Mouse (Mus musculus) left cerebral cortex, adult 8-10 months (tissue): ENCODE results near the gene Ivd. TPM values are rescaled to one million over a fixed set of nuclear protein-coding genes. Genes with fewer than 3 reads are reported as not detected.
A peak's percentile ranks its signal among the peaks of the same experiment; 100 is the strongest.

Source experiments
- DNase-seq, 2 experiments: peaks; one replicate each; pipeline ENCODE4 v3.0.0; 2022; ENCODE audit warnings: low spot score in 2 of 2
- total RNA-seq, 4 experiments: library from RNA; stranded (reverse); gene quantifications; 2 replicates each; pipeline ENCODE4 v1.2.4; 2022

Gene Ivd
- 10 to 100 TPM; 72.7 to 88.6 (median 75.3) TPM for total RNA-seq

DNA sequence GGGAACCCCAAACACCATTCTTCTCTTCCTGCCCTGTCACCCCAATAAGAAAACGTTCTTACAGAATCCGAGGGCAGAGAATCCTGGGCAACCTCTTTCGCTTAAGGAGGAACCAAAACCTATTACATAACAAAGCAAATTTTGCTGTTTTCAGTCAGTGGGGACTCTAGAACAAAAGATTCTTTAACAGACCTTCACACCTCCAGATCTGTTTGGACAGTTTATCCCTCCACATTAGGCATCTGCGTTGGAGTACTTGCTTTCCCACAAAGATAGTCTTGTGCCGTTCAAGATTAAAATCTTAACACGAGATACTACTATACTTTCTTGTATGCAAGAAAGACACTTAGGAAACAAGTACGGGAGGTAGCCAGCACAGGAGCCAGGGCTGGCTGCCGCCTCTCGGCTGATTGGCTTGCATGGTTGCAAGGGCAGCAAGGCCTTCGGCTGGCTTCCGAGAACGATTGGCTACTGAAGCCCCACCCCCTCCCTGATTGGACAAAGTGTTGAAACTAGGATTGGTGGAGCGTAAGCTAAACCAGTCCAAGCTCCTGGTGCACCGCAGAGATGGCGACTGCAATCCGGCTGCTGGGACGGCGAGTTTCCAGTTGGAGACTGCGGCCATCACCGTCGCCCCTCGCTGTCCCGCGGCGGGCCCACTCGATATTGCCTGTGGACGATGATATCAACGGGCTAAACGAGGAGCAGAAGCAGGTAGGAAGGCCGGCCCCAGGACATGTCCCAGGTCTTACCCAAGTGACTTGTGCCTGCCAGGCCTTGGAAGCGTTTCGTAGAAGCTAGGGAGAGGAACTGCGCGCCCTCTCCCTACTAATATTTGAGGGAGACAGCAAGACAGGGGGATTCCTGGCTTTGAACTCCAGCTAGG, at the start of gene Ivd:
Ivd (plus strand) TSS at position 501 of the 886 bp plus-strand sequence.
- DNase-seq = peak; percentile 79 to 96

DNA sequence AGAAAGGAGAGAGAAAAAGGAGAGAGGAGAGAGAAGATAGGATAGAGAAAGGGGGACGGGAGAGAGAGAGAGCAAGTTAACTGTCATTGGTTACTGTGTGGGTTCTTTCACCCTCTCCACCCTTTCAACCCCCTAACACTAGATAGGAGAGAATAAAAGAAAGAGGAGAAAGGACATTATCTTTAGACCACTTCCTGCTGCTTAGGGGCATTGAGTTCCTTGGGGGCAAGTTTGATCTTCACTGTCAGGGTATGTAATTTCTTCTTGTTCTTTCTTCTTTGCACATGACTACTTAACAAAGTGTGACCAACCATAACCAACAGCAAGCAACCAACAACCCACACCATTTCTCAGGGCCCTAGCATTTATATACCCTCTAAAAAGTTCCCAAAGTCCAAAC, 49.0 kb upstream of the Ivd start:
- DNase-seq = no peak

DNA sequence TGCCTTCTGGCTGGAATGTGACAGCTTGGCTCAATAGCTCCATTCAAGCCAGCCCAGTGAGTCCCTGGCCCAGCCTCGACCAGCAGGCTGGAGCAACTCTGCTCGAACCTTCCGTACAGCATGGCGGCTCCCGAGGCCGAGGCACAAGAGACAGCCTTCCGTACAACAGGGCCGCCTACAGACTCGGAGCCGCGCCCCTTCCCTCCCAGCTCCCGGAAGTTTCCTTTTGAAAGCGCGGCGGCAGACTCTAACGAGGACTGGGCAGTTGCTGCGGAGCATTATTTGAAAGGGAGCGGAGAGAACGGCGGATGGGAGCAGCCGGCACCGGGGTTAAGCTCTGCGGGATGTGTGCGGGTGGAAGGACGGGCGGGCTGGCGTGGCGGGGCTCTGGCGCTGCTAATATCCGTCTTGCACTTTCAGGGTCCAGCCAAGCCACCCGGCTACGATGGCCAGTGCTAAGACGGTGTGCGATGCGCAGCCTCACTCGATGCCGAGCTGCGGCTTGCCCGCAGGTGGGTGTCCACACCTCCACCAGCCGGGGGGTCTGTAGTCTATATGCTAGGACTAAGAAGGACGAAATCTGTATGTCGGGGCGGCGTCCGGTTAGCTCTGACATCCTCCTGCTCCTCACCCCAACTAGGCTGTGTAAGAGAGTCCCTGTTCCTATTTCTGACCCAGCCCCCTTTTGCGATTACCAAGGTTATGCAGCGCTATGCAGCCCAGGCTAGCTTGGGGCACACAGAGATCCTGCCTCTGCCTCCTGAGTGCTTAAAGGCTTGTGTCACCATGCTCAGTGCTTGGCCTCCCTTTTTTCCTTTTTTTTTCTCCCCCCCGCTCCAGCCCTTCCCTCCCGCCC, 47.5 kb upstream of the Ivd start, which contains the start of gene Knstrn:
Knstrn (plus strand) TSS at position 23 of the 856 bp plus-strand sequence.
- peak; percentile 56 to 82 for DNase-seq

DNA sequence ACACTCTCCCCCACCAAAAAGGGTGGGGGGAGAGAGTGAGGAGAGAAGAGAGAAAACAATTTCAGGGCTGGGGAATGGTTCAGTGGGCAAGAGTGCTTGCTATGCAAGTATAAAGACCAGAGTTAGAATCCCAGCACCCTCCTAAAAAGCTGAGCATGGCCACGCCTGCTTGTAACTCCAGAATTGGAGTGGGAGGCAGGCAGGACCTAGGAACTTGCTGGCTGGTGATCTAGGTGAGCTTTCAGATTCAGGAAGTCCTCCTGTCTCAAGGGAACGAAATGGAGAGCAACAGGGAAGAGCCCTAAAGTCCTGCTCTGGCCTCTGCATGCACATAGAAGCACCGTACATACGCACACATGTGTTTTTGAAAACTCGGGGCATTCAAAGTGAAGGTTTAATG, 39.0 kb upstream of the Ivd start:
- DNase-seq = no peak

DNA sequence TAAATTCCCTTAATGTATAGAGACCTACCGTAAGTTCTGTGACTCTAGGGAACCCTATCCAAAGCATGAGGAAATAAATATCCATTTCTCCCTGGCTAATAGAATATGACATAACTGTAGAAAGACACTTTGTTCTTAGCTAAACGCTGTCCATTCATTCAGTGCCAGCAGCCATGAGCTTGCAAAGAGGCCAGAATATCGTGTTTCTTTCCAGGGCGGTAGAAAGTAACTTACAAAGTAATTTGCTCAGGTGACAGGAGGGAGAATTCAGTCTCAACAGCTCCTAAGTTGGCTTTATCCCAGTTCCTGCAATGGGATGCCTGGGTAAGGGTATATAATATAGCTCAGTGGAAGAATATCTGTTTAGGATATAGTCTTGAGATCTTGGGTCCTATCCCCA, 37.4 kb upstream of the Ivd start:
- no peak for DNase-seq

DNA sequence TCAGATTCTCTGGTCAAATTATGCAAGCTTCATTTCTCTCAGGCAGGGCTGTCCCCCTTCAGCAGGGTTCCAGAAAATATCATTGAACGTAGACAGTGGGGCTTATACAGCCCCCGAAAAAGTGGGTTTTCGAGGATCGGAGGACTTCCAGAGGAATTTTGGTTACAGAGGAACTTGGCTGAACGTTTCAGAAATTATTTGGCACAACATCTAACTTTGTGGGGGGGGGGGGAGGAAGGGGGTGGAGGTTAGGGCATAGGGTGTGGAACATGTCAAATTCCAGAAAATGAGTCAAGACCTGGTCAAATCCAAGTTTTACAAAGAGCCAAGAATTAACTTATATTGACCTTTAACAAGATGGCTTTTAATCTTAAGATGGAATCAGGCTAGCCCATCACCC, 32.7 kb upstream of the Ivd start:
- no peak for DNase-seq

DNA sequence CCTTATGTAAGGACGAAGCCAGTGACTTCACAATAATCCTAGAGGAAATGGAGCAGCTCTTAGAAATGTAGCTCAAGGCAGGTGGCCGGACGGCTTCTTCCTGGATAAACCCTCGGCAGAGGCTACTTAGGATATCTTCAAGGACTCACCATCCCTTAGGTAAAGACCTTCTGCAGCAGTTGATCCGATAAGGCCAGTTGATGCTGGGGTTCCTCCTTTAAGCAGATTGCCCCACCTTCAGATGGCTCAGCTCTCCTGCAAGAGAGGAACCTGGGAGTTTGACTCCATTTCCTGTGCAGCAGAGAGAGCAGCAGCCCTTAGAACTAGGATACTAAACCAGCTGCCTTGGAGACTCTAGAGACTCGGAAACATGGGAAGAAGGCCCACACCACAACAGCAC, 27.7 kb upstream of the Ivd start:
- DNase-seq = no peak

DNA sequence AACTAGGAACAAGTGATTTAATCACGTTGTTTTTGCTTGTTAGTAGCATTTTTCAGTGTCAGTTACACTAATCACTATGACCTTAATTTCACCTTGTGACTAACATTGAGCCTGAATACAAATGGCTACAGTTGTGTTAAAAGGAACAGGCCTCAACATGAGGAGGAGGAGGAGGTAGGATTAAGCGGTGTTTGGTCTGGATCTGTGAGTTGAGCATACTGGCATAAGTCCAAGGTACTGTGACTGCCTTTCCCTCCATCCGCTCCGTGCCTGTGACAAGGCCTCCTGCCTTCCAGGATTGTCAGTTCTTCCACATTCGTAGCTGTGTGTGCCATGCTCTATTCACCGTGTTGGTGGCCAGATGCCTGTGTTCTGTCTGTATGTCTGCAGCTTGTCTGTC, 26.6 kb upstream of the Ivd start:
- DNase-seq = no peak

DNA sequence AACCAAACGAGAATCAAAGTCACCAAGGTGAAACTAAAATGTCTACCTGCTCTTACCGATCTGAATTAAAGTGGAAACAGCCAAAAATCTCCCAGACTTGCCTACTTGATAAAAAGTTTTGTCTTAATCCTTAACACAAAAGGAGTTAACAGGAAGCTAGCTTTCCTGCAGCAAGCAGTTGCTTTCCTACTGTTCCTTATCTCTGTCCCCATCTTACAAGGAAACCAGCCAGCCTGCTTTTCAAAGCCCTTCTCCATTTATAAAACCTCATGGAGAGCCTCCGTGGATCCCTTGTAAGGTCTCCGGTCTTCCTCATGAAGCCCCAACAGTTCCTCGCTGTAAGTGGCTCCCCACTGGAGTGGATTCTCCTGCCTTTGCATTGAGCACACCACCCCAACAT, 23.4 kb upstream of the Ivd start:
- no peak for DNase-seq

DNA sequence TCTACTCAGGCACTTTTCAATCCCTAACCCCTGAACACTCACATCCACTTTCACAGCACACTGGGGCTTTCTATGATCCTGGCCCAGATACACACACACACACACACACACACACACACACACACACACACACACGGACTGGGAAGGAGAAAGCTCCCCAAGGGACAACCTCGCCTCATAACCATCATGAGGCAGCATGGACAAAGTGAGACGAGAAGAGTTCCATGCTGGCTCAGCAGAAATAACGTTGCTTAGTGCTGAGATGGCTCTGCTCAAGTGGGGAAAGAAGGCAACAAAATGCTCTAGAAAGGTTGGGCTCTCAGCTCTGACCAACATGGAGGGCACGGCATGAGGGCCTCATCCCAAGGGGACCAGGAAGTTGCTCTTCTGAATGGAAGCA, 20.6 kb upstream of the Ivd start:
- no peak for DNase-seq

DNA sequence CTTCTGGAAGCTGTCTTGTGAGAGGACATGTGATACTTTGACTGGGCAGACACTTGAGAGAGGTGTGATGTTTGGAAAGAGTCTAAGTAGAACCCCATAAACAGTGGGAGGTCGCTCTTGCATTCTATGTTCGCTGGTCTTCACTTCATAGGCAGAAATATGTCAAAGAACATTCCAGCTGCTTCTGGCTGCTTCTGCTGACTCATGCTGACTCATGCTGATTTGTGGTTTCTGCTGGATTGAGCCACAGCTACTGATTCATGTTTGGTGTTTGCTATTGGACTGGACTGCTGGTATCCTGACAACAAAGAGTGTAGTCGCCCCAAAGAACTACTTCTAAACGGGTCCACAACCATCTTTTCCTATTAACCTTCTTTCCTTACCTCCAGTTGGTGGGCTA, 20.0 kb upstream of the Ivd start:
- DNase-seq = no peak

DNA sequence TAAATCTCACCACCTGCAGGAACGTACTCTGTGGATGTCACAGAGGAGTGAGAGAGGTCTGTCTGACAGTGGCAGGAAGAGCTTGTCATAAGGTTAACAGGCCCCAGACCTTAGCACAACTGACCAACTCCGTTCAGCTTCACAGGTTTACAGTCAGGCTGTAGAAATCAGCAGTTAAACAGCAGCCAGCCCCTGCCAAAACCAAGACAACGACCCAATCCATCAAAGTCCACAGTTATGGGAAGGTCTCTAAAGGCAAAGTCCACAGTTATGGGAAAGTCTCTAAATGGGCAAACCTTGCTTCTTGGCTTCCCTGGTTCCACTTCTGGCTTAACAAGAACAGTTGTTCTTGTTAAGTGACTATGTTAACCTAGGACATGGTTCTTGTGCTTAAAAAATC, 17.3 kb upstream of the Ivd start:
- DNase-seq = no peak

DNA sequence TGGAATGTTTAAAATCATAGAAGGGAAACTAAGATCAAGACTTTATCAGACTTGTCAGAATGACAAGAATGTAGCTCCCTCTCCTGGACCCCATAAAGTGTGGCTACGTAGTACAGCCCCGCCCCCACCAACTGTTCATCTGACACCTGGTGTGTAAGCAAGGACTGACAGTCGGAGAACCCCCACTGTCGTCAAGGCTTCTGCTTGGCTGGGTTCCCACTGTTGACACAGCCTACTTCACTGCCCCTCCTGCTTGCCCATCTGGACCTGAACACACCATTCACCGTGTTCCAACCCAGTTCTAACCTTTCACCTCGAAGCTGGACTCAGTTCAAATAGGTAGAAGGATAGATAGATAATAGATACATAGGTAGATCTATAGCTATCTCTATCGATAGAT, 15.5 kb upstream of the Ivd start:
- no peak for DNase-seq

DNA sequence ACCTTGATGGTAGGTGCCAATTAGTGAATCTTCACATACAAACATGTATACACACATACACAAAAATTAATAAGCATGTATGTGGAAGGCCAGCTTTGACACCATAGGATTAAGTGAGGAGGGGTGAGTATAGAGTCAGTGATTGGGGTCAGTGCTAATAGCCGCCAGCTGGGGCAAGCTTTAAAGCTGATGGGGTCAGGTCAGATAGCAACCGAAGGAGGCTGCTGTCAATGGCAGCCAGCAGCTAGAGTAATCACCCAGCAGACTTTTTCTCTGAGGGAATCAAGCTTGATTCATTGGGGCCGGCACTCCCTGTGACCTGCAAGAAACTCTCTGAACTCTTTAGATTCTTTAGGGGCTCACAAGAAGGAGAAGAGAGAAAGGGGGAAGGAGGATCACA, 10.0 kb upstream of the Ivd start:
- no peak for DNase-seq

DNA sequence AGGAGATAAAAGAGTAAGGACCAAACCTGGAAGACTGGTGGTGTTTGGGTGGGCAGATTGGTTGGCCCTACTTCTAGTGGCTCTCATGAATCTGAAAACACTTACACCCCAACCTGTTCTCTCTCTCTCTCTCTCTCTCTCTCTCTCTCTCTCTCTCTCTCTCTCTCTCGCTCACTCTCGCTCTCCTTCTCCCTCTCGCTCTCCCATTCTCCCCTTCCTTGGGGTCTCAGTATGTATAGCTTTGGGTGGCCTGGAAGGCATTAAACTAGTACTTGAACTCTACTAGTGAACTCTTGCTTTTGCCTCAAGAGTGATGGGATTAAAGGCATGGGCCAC, 554 bp downstream of the Ivd start:
- DNase-seq = no peak

DNA sequence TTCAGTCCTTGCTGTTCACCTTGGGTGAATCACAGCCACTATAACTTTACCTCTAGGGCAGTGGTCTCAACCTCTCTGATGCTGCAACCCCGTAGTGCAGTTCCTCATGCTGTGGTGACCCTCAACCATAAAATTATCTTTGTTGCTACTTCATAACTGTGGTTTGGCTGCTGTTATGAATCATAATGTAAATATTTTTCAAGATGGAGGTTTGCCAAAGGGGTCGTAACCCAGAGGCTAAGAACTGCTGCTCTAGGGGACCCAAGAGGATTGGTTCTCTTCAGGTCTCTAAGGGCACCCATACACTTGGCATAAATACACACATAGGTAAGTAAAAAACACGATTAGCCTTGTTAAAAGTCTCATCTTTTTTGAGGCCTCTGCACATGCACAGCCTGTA, 8.8 kb downstream of the Ivd start:
- DNase-seq = no peak

DNA sequence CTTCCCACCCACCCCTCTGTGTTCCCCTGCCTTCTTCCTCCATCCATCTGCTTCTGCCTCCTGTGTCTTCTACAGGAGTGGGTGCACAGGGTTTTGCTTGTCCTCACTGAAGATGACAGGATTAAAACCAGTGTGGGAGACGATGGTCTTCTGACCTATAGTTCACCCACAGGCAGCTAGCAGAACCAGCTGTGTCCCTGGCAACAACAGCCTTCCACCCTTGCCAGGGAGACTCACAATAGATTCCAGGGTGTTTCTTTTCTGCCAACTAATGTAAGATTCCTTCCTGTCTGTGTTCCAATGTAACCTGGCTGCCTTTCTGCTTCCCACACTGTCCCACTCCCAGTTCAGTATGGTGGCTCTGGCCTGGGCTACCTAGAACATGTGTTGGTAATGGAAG, 9.3 kb downstream of the Ivd start:
- no peak for DNase-seq

DNA sequence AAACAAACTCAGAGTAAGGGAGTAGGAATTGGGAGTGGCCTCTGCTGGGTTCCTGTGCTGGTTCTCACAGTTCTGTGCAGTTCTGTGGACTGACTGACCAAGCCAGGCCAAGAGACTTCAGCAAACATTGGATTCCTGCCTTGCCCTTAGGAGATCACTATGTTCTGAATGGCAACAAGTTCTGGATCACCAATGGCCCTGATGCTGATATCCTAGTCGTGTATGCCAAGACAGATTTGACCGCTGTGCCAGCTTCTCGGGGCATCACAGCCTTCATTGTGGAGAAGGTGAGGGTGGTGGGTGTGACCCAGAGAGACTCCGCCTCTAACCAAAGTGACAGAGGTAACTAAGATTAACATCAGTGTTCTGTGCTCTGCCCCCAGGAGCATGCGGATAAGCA, 11.3 kb downstream of the Ivd start:
- no peak for DNase-seq

DNA sequence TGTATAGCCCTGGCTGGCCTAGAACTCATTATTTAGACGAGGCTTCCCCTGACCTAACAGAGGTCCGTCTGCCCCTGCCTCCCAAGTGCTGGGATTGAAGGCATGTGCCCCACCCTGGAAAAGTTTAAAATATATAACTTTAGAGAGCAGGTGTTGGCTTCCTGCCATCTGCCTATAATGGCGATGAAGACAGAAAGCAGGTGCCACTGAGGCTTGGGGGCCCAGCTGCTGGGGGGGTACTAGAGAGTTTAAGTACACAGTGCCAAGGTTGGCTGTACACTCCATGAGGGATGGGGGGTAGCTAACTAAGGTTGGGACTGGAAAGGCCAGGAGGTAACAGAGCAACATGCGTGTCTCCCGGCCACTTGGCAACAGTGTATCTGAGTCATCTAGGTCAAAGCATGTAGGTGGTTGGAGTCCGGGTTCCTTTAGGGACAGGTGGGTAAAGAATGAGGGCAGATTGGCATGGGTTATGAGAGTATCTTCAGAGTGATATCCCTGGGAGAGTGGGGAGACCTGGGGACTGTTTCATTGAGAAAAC, 12.2 kb downstream of the Ivd start:
- DNase-seq = no peak

DNA sequence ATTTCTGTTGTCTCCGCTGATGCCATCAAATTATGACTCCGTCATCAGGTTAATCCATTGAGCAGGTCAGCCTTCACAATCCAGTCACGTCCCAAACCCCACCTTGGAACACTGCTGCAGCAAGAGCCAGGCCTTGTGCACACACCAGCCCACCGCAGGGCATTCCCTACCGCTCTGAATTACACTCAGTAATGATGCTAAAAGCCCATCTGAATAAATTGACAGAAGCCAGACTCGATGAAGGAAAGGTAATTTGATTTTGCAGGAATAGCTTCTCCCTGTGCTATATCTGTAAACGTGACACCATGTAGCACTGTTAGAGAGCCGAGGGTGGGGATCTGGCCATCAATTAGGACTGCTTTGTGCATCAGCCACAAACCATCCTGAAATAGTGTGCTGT, 13.6 kb downstream of the Ivd start:
- DNase-seq = no peak

DNA sequence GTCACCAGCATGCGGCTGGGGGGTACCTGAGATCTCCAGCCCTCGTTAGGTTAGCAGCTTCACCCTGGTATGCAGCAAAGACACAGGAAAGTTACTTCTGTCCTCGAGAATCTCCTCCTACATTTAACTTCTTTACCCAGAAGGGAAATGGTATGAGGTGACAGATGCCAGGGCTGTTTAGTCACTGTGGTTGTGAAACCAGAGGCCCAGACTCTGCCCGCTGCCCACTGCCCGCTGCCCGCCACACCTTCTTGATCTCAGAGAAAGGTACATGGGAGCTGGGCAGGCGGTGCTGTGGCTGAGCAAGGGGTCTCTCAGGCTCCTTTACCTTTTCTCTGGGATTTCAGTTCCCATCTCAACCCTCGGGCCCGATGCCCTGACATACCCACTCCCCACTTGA, 14.7 kb downstream of the Ivd start:
- no peak for DNase-seq

DNA sequence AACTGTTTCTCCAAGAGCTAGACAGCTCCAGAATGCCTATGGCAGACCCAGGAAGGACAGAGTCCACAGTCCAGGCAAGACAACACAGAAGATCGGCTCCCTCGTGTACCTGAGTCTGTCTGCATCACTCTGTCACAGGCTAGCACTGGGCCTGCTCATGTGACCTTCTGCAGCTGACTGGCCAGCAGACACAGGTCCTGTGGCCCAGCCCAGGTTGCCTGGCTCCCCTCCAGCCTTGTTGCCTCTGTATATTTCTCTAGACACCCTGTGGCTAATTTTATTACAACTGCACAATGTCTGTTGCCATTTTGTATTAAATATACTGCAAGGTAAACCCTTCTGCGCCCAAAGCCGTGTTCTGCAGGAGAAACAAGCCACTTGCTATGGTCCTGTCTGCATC, 19.3 kb downstream of the Ivd start:
- no peak for DNase-seq
